Mouse (Mus musculus): ENCODE data around the gene Cma2.

DNA sequence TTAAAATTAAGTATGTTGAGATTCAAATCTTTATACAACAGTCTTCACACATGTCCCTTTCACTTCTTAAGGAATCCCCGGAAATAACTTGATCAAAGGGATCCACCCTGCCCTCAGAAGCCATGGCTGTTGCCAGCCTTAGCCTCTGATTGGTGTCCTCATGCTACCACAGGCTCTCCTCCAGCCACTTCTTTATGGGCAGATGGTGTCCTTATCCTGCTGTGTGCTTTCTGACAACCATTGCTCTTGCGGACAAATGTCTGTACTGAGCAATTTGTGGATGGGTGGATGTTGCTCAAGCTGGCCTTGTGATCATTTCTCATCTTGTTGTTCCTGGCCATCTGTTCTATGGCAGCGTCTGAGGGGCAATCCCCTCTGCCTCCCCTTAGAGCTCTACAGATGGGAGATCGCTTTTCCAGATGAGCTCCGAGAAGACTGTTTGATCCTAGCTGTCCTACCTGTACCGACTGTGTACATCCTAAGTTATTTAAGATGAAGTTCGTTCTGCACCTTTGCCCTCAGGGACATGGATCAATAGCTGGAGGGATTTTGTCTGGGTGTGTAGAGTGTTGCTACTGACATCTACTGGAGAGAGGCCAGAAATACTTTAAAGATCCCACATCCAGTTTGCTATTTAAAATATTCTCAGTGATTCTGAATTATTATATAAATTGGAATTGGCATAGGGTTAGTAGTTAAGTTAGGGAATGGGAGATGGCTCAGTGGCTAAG is 10.5 kb upstream of the Cma2 start:
- TF ChIP-seq CTCF (IDR thresholded peaks at IDR 0.05; ENCODE audit: insufficient read depth, low read depth, low read length): no peak
- TF ChIP-seq POLR2A (IDR thresholded peaks at IDR 0.05; ENCODE audit: insufficient read depth, low read depth, low read length): no peak

All from olfactory bulb, adult 2 months (tissue).